Mouse (Mus musculus) hindbrain, embryonic 16.5 days (tissue): ENCODE results near the gene Cep41. TPM values are rescaled to one million over a fixed set of nuclear protein-coding genes. Genes with fewer than 3 reads are reported as not detected.

Experiments
- ATAC-seq: fragments of 200-750 bp; cut with Nextera tagmentation; 2 replicates; pipeline ENCODE4 v1.8.0; 2017; ENCODE audit warnings: moderate TSS enrichment, moderate library complexity
- H3K27ac ChIP-seq: fragments of 300-500 bp; sonication (generic); 2 replicates; pipeline ENCODE4 v1.5.1; 2014; ENCODE audit warnings: low read depth, mild to moderate bottlenecking, control low read depth, low read length, moderate library complexity
- H3K27me3 ChIP-seq: fragments of 300-500 bp; sonication (generic); replicated peaks from 2 replicates; pipeline ENCODE4 v1.6.1; 2014; ENCODE audit warnings: low read length; ENCODE audit not compliant: control insufficient read depth, insufficient read depth
- H3K36me3 ChIP-seq: fragments of 300-500 bp; sonication (generic); 2 replicates; pipeline ENCODE4 v1.6.1; 2014; ENCODE audit warnings: mild to moderate bottlenecking, low read length, moderate library complexity, mixed read lengths; ENCODE audit not compliant: control insufficient read depth, insufficient read depth
- H3K4me1 ChIP-seq: fragments of 300-500 bp; sonication (generic); 2 replicates; pipeline ENCODE4 v1.6.1; 2014; ENCODE audit warnings: low read depth, low read length; ENCODE audit not compliant: control insufficient read depth, insufficient read depth
- H3K4me2 ChIP-seq: fragments of 300-500 bp; sonication (generic); 2 replicates; pipeline ENCODE4 v1.6.1; 2014; ENCODE audit warnings: mild to moderate bottlenecking, low read length, control low read depth, moderate library complexity
- H3K4me3 ChIP-seq: fragments of 300-500 bp; sonication (generic); 2 replicates; pipeline ENCODE4 v1.5.1; 2014; ENCODE audit warnings: mild to moderate bottlenecking, low read length, control low read depth, moderate library complexity
- H3K9ac ChIP-seq: fragments of 300-500 bp; sonication (generic); 2 replicates; pipeline ENCODE4 v1.6.1; 2014; ENCODE audit warnings: low read depth, mild to moderate bottlenecking, control low read depth, low read length, moderate library complexity
- H3K9me3 ChIP-seq: fragments of 300-500 bp; sonication (generic); 2 replicates; pipeline ENCODE4 v1.6.1; 2014; ENCODE audit warnings: mild to moderate bottlenecking, low read length, moderate library complexity; ENCODE audit not compliant: control insufficient read depth
- WGBS: fragments of 180-500 bp; shearing (Covaris S2); extraction: QIAGEN DNeasy Blood & Tissue Kit; methylation state at CpG from one replicate; pipeline ENCODE4 v1.1.7; 2014; 5-methylcytosine and 5-hydroxymethylcytosine counted together
- polyA plus RNA-seq: library from polyadenylated mRNA; unstranded; fragments of >200 nt; fragmentation: Nextera tagmentation; extraction: Ambion mirVana; gene quantifications from 2 replicates; pipeline ENCODE4 v1.2.1, GENCODE M21; 2015

The Cep41 gene
- polyA plus RNA-seq, 1 experiment from 2014 or later = 10.4 TPM

DNA sequence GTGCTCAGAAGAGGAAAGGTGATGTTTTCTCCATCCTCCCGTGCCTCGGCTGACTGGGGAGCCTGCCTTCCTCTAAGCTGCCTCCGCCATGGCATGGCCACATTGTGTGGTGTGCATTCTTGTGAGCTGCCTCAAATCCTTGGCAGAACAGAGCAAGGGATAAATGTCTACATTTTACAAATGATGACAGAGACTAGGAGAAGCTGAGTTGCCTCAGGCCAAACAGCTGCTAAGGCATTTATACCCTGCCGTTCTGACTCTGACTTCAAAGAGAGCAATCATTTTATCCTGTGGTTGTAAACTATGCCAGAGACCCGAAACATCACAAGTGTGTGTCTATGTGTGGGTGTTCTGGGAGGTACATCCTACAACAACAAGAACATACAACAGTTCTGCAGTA is 26.0 kb downstream of the Cep41 start:
- Histone ChIP-seq H3K27me3 (no peaks in the 10 kb centered on the region), H3K4me2 (no peak overlapping the region), H3K4me1 (no peaks in the 10 kb centered on the region), H3K9ac (no peak overlapping the region), H3K9me3 (no peaks in the 10 kb centered on the region), H3K36me3 (no peaks in the 10 kb centered on the region), H3K4me3 (no peak overlapping the region), H3K27ac (no peak overlapping the region)
- 55% methylated on average over 5 of the region's 5 CpGs for WGBS
- no peak for ATAC-seq

DNA sequence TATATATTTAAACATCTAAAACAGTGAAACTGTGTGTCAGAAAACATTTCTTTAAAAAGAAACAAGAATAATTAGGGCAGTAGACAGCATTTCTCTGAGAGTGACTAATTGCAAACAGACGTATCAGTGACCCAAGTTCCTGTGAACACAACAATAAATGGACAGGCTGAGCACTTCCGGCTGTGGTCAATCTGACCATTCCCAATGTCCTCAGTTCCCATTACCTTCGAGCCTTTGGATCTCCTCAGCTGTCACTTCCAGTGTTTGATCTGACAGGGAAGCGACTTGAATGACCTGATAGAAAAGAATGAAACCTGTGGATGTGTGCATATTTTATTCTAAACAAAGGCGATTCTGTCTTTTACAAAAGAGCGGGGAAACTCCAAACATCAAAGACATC is 27.5 kb downstream of the Cep41 start:
- Histone ChIP-seq H3K9ac (no peak overlapping the region), H3K27me3 (no peaks in the 10 kb centered on the region), H3K27ac (no peak overlapping the region), H3K4me3 (no peak overlapping the region), H3K36me3 (no peaks in the 10 kb centered on the region), H3K9me3 (no peaks in the 10 kb centered on the region), H3K4me2 (no peak overlapping the region), H3K4me1 (no peaks in the 10 kb centered on the region)
- WGBS = 32% methylated on average over 6 of the region's 6 CpGs
- ATAC-seq = no peak

DNA sequence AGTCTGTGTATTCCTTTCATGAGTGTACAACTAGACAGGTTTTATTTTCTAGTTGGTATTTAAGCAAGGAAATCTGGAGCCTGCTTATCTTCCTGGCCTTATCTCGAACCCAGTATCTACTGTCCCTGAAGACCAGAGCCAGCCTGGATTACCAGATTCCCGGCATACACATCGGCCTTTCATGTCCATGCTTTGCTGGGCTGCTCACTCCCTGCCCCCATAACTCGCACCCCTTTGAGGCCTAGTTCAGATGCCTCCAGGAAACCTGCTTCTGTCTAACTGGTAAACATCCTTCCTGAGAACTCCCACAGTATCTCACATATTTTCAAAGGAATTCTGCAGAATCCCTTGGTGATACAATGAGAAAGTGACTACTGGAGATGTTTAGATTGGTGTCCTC is 28.3 kb downstream of the Cep41 start:
- Histone ChIP-seq H3K4me1 (no peaks in the 10 kb centered on the region), H3K27ac (no peak overlapping the region), H3K4me3 (no peak overlapping the region), H3K4me2 (no peak overlapping the region), H3K9me3 (no peaks in the 10 kb centered on the region), H3K27me3 (no peaks in the 10 kb centered on the region), H3K9ac (no peak overlapping the region), H3K36me3 (no peaks in the 10 kb centered on the region)
- 57% methylated on average over 4 of the region's 4 CpGs for WGBS
- ATAC-seq = no peak

GRCm38 (mm10) chr6:30664776-30665175 is 28.8 kb downstream of the Cep41 start:
- H3K9me3 ChIP-seq = no peaks in the 10 kb centered on the region
- no peak overlapping the region for H3K27ac ChIP-seq
- H3K27me3 ChIP-seq = no peaks in the 10 kb centered on the region
- no peak overlapping the region for H3K9ac ChIP-seq
- H3K4me1 ChIP-seq = no peaks in the 10 kb centered on the region
- H3K4me3 ChIP-seq = no peak overlapping the region
- H3K4me2 ChIP-seq = no peak overlapping the region
- H3K36me3 ChIP-seq = no peaks in the 10 kb centered on the region
- ATAC-seq = no peak
- WGBS = 33% methylated on average over 6 of the region's 6 CpGs

- Histone ChIP-seq H3K4me1 (peaks cover 21% of the 10 kb centered on the region), H3K27ac (no peak overlapping the region), H3K4me2 (no peak overlapping the region), H3K9me3 (no peaks in the 10 kb centered on the region), H3K36me3 (no peaks in the 10 kb centered on the region), H3K4me3 (no peak overlapping the region), H3K27me3 (no peaks in the 10 kb centered on the region), H3K9ac (no peak overlapping the region)
- ATAC-seq = no peak
- WGBS = 74% methylated on average over 9 of the region's 9 CpGs
Observed at GRCm38 (mm10) chr6:30658619-30659018, 34.9 kb downstream of the Cep41 start.

DNA sequence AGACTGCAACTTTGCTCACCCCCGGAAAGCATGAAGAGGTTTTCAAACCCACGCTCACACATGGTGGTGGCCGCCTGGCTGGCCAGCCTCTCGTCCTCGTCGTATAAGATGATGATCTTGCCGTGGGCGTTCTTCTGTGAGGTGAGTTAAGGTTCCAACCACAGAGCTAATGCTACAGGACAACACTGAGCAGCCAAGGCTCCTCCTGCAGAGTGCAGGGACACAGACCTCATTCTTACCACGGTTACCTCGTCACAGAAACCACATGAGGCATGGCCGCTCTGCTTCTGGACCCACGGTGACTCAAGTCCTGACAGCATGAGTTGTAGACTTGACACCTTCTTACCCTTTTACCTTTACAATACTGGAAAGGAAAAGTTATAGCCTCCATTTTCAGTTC is 36.3 kb downstream of the Cep41 start:
- Histone ChIP-seq H3K27me3 (no peaks in the 10 kb centered on the region), H3K27ac (no peak overlapping the region), H3K9ac (no peak overlapping the region), H3K36me3 (no peaks in the 10 kb centered on the region), H3K4me1 (peaks cover 28% of the 10 kb centered on the region), H3K4me3 (no peak overlapping the region), H3K9me3 (no peaks in the 10 kb centered on the region), H3K4me2 (no peak overlapping the region)
- ATAC-seq = no peak
- WGBS = 94% methylated on average over 12 of the region's 12 CpGs

DNA sequence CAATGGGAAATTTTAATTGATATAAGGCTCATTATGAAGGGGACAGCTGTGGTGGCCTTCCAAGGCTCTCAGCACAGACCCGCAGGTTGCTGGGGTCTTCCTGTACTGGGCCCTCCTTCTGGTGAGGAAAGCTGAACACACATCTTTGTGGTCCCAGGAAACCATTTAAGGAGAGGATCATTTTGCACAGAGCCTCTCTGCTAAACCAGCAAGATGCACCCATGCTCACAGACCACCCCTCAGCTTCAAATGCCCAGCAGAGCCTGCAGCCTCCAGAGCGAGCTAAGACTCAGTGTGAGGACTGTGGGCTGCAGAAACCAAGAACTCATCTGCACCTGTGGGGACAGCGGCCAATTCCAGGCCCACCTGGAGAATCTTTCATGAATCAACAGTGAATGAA is 38.6 kb downstream of the Cep41 start:
- Histone ChIP-seq H3K9me3 (no peaks in the 10 kb centered on the region), H3K9ac (0 out of 2 replicates have a peak overlapping the region, but pooled peaks have one; percentile 5), H3K36me3 (no peaks in the 10 kb centered on the region), H3K4me3 (no peak overlapping the region), H3K4me2 (no peak overlapping the region), H3K4me1 (peaks cover 30% of the 10 kb centered on the region), H3K27me3 (no peaks in the 10 kb centered on the region), H3K27ac (peak overlapping the region; percentile 51)
- no peak for ATAC-seq
- 70% methylated on average over 3 of the region's 3 CpGs for WGBS

- H3K27me3 ChIP-seq = no peaks in the 10 kb centered on the region
- no peak for ATAC-seq
- H3K4me2 ChIP-seq = no peak overlapping the region
- H3K4me1 ChIP-seq = peaks cover 35% of the 10 kb centered on the region
- H3K9ac ChIP-seq = no peak overlapping the region
- no peak overlapping the region for H3K4me3 ChIP-seq
- H3K36me3 ChIP-seq = no peaks in the 10 kb centered on the region
- 16% methylated on average over 6 of the region's 6 CpGs for WGBS
- H3K27ac ChIP-seq = peak overlapping the region; percentile 51
- H3K9me3 ChIP-seq = no peaks in the 10 kb centered on the region
Observed at GRCm38 (mm10) chr6:30654402-30654859, 39.1 kb downstream of the Cep41 start.

DNA sequence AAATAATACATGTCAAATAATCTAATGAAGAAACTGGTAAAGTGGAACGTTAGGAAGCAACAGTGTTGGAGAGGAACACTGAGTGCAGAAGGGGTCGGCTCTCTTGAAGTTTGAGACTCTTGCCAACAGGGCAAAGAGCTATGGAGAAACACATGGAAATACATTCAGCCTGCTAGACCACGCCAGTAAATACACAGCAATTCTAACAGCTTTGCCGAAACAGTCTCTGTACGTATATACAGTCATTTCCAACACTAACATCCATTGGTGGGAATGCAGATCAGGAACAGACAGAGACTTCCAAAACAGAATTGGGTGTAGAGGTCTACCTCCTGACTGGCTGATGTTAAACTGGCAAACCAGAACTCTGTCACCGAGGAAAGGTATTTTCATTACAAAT is 40.0 kb downstream of the Cep41 start:
- H3K9me3 ChIP-seq = no peaks in the 10 kb centered on the region
- H3K4me1 ChIP-seq = peaks cover 37% of the 10 kb centered on the region
- no peak overlapping the region for H3K4me2 ChIP-seq
- no peak for ATAC-seq
- H3K27me3 ChIP-seq = no peaks in the 10 kb centered on the region
- WGBS = 66% methylated on average over 6 of the region's 6 CpGs
- no peak overlapping the region for H3K4me3 ChIP-seq
- H3K27ac ChIP-seq = peak overlapping the region; percentile 51
- no peak overlapping the region for H3K9ac ChIP-seq
- H3K36me3 ChIP-seq = no peaks in the 10 kb centered on the region
